Mouse (Mus musculus): Measurements from ENCODE around the gene Tmem94. TPM values are rescaled to one million over a fixed set of nuclear protein-coding genes. Genes with fewer than 3 reads are reported as not detected.
"Not testable (repeated sequence)": the region's sequence is repeated elsewhere in the genome, so short reads cannot be mapped to it uniquely, and the experiment has no call there.

The Tmem94 gene
- total RNA-seq (2021): 100 to 1,000 TPM in 1 of 2 experiments, 10 to 100 TPM in 1; 92.3 to 101 TPM

GRCm38 (mm10) chr11:115765103-115765606 lies at the start of gene Tmem94:
TSS of gene Tmem94 (plus strand) at chr11:115765433.
- DNase-seq: peak; percentile 96 to 99
- intact Hi-C loops (cut with DNase I): no loop called here

GRCm38 (mm10) chr11:115716410-115717338 lies 48.6 kb upstream of the Tmem94 start:
- intact Hi-C loops (cut with DNase I): no loop called here
- DNase-seq: no peak

- DNase-seq: peak in 1 of 2 experiments; percentile 45
- intact Hi-C loops (cut with DNase I): no loop called here
These were observed 47.4 kb upstream of the Tmem94 start for GRCm38 (mm10) chr11:115717660-115718390.

GRCm38 (mm10) chr11:115722638-115723037 lies 42.6 kb upstream of the Tmem94 start:
- peak; percentile 87 to 91 for DNase-seq

GRCm38 (mm10) chr11:115723231-115723630 lies 42.0 kb upstream of the Tmem94 start:
- no peak for DNase-seq
- intact Hi-C loops (cut with DNase I): loop anchor here (2.0 to 5.0 kb wide), 3 partner anchors 56 to 241 kb away; no protein-coding TSS in a partner anchor

More at GRCm38 (mm10) chr11:115722638-115723037, 42.6 kb upstream of the Tmem94 start:
- intact Hi-C loops (cut with DNase I): loop anchor here (1.0 to 5.0 kb wide), 5 partner anchors 56 to 240 kb away; partner anchors contain the start of gene Tsen54

GRCm38 (mm10) chr11:115734041-115734686 lies 31.1 kb upstream of the Tmem94 start:
- peak in 1 of 2 experiments; percentile 12 for DNase-seq
- intact Hi-C loops (cut with DNase I): no loop called here

GRCm38 (mm10) chr11:115737608-115738208 lies 27.5 kb upstream of the Tmem94 start:
- no peak for DNase-seq
- intact Hi-C loops (cut with DNase I): loop anchor here (5.0 kb wide), 1 partner anchor 40 kb away; no protein-coding TSS in a partner anchor

GRCm38 (mm10) chr11:115738275-115738885 lies 26.9 kb upstream of the Tmem94 start:
- peak in 1 of 2 experiments; percentile 22 for DNase-seq
- intact Hi-C loops (cut with DNase I): loop anchor here (5.0 kb wide), 1 partner anchor 39 kb away; no protein-coding TSS in a partner anchor

- no peak for DNase-seq
- intact Hi-C loops (cut with DNase I): no loop called here
These were observed 24.2 kb upstream of the Tmem94 start for GRCm38 (mm10) chr11:115741070-115741469.

GRCm38 (mm10) chr11:115742926-115743325 lies 22.3 kb upstream of the Tmem94 start:
- DNase-seq: no peak
- intact Hi-C loops (cut with DNase I): no loop called here

GRCm38 (mm10) chr11:115744385-115744784 lies 20.8 kb upstream of the Tmem94 start:
- no peak for DNase-seq
- intact Hi-C loops (cut with DNase I): no loop called here

- no peak for DNase-seq
- intact Hi-C loops (cut with DNase I): no loop called here
These were observed 19.1 kb upstream of the Tmem94 start for GRCm38 (mm10) chr11:115746109-115746508.

GRCm38 (mm10) chr11:115746762-115747161 lies 18.5 kb upstream of the Tmem94 start:
- no peak for DNase-seq
- intact Hi-C loops (cut with DNase I): no loop called here

GRCm38 (mm10) chr11:115747351-115747750 lies 17.9 kb upstream of the Tmem94 start:
- no peak for DNase-seq
- intact Hi-C loops (cut with DNase I): no loop called here

GRCm38 (mm10) chr11:115749834-115750233 lies 15.4 kb upstream of the Tmem94 start:
- intact Hi-C loops (cut with DNase I): no loop called here
- DNase-seq: no peak

- no peak for DNase-seq
- intact Hi-C loops (cut with DNase I): no loop called here
These were observed 13.5 kb upstream of the Tmem94 start for GRCm38 (mm10) chr11:115751725-115752124.

- no peak for DNase-seq
- intact Hi-C loops (cut with DNase I): no loop called here
These were observed 12.6 kb upstream of the Tmem94 start for GRCm38 (mm10) chr11:115752653-115753052.

GRCm38 (mm10) chr11:115753485-115753884 lies 11.7 kb upstream of the Tmem94 start:
- intact Hi-C loops (cut with DNase I): no loop called here
- DNase-seq: no peak

- DNase-seq; intact Hi-C loops (cut with DNase I): not testable (repeated sequence)
These were observed 3.1 kb upstream of the Tmem94 start for GRCm38 (mm10) chr11:115762176-115762575.
